ENCODE assay signal across 9 mouse cellular contexts in the genomic region with DNA sequence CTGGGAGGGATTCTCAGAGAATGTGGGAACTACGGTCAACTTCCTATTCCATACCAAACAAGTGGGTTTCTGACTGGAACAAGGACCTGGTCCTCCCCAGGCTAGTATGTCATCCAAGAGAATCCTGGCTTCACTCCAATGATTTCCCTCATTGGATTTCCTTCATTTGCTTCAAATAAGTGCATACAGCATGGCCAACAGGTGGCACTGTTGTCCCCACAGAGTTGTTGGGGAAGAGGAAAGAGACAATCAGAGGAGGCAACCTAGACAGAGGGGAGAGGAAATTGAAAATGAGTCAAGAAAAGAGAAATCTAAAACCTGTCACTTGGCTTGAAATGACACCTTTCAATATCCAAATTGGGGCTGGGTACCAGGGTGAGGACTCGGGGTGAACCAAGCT. TPM values are rescaled to one million over a fixed set of nuclear protein-coding genes. Genes with fewer than 3 reads are reported as not detected.
DNase-seq lines count a peak whose midpoint lies in the region; TF ChIP-seq lines count a peak whose summit lies in the region.
"Had no signal": no experiment of that assay in that cellular context is flagged by ENCODE, and none has a peak within 500 bp of the region (broad histone marks: within the 10 kb centered on the region; RNA-seq: fewer than 3 reads in every experiment).

No protein-coding gene starts in this region.

- peak; percentile 48 for DNase-seq in gastrocnemius, adult 18-20 months (ENCODE audit: low spot score)
- DNase-seq in gastrocnemius, postnatal 25 days: no peak
- DNase-seq in ovary, postnatal 36 days (ENCODE audit: low spot score): peak; percentile 37
- DNase-seq in ovary, adult 18-20 months (ENCODE audit: low spot score): no peak
- peak; percentile 52 to 71 for DNase-seq in kidney, postnatal 36 days
- peak; percentile 37 for DNase-seq in skeletal muscle tissue, adult 2 months (ENCODE audit: low read depth, low spot score)
- DNase-seq in left cerebral cortex, adult 8-10 months (ENCODE audit: low spot score in 2 of 2): no peak

- H3K27ac ChIP-seq in bone marrow, adult 2 months (ENCODE audit: control insufficient read depth, insufficient read depth, low read depth, low read length, poor library complexity): no peak overlapping the region

- H3K4me1 ChIP-seq in bone marrow, adult 2 months (ENCODE audit: control insufficient read depth, insufficient read depth, low read length): no peaks in the 10 kb centered on the region

- no peak overlapping the region for H3K4me3 ChIP-seq in bone marrow, adult 2 months (replicated peaks; ENCODE audit: control insufficient read depth, low read depth, low read length)

- WGBS in bone marrow, adult 2 months: 52% methylated on average over 2 of the region's 2 CpGs

- no peak for TF ChIP-seq POLR2A in bone marrow, adult 2 months (IDR thresholded peaks at IDR 0.05; ENCODE audit: borderline replicate concordance, control insufficient read depth, low read depth, low read length)

- peak; percentile 58 for TF ChIP-seq CTCF in bone marrow, adult 2 months (IDR thresholded peaks at IDR 0.05; ENCODE audit: control insufficient read depth, insufficient read depth, low read length)

RNA-seq across cellular contexts. Expression of a gene that starts 8.4 kb away (rescaled TPM):
- under 1 TPM in 1 of 2 experiments, not detected in 1; 0.24 TPM for total RNA-seq in gastrocnemius, adult 18-20 months (2021)
- under 1 TPM; 0.19 to 0.33 TPM for total RNA-seq in gastrocnemius, postnatal 25 days (2021)
- 0.57 TPM in 1 of 2 replicates, not detected in the other for polyA plus RNA-seq in bone marrow, adult 2 months (2011; ENCODE audit: insufficient read depth, insufficient read length, low replicate concordance, missing spikeins)
- total RNA-seq in left cerebral cortex, adult 8-10 months (2022): under 1 TPM; 0.42 to 0.78 (median 0.50) TPM

RNA-seq across cellular contexts. Expression of a gene that starts 8.7 kb away (rescaled TPM):
- total RNA-seq in gastrocnemius, adult 18-20 months (2021): not detected
- total RNA-seq in gastrocnemius, postnatal 25 days (2021): not detected
- not detected in 2 replicates for polyA plus RNA-seq in bone marrow, adult 2 months (2011; ENCODE audit: insufficient read depth, insufficient read length, low replicate concordance, missing spikeins)
- total RNA-seq in left cerebral cortex, adult 8-10 months (2022): not detected
- total RNA-seq: adrenal gland, postnatal 4 days had no signal

Comparison
In these comparisons a context has a peak if more than half of its experiments do, and no peak if none do; other contexts are left out.
1. DNase-seq: peak in gastrocnemius, adult 18-20 months (single experiment), ovary, postnatal 36 days (single experiment), kidney, postnatal 36 days (2 of 2) and skeletal muscle tissue, adult 2 months (single experiment); none in gastrocnemius, postnatal 25 days (single experiment), ovary, adult 18-20 months (single experiment) and left cerebral cortex, adult 8-10 months (0 of 2).